Mouse (Mus musculus): Measurements from ENCODE around the gene Olfr632. TPM values are rescaled to one million over a fixed set of nuclear protein-coding genes. Genes with fewer than 3 reads are reported as not detected.

Gene Olfr632
- polyA plus RNA-seq (2012; rRNA removed): not detected in 2 replicates

DNA sequence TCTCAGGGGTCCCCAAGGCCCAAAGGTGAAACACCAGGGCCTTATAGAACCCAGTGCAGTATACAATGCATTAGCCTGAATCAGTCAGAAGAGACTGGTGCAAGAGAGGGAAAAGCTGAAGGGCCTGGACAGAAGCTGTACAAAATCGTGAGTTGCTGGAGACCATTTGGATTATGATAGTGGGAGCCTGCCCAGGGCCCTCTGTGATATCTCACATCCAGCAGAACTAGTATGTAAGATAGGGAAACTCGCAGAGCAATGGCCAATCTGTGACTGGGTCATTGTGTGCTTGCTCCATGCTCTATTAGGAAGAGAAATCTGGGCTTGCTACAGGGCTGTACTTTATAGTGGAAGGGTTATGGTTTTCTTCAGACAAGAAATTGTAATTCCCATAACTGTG, at the start of gene Olfr632:
Olfr632 (plus strand) TSS at position 84 of the 400 bp plus-strand sequence.
- WGBS: 67% methylated on average over 2 of the region's 2 CpGs
- TF ChIP-seq POLR2A (IDR thresholded peaks at IDR 0.05; ENCODE audit: low read depth, low read length) (no peak), CTCF (IDR thresholded peaks at IDR 0.05; ENCODE audit: extremely low read depth, insufficient read length, insufficient replicate concordance, low read depth, low read length) (no peak)
- H3K36me3 ChIP-seq (ENCODE audit: control insufficient read depth, insufficient read depth, low read length): no peaks in the 10 kb centered on the region
- no peaks in the 10 kb centered on the region for H3K4me1 ChIP-seq (ENCODE audit: control insufficient read depth, insufficient read depth, insufficient read length, low read length)
- H3K4me3 ChIP-seq (ENCODE audit: low read depth, low read length): no peak within 1 kb of the TSS
- H3K27ac ChIP-seq (ENCODE audit: insufficient read depth, low read depth, low read length): no peak within 1 kb of the TSS
- H3K27me3 ChIP-seq (ENCODE audit: control insufficient read depth, insufficient read depth, low read length): no peaks in the 10 kb centered on the region

DNA sequence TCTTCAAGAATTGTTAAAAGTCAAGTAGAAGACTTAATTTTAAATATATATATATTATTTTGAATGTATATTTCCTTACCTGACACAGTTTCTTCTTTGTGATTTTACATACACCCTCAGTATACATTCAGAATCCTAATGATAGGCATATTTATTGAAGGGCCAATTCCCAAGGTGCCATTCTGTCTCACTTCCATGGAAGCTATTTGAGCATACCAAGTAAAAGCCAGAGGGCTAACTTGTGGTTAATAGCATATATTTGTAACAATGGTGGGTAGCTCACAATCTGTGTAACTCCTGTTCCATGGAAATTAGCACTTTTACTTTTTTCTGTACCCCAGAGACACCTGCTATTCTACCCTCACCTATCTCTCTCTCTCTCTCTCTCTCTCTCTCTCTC, 48.0 kb upstream of the Olfr632 start, which contains the start of gene Olfr66:
Olfr66 (minus strand) TSS at position 101 of the 400 bp plus-strand sequence.
- no peak within 1 kb of the TSS for H3K4me3 ChIP-seq (ENCODE audit: low read depth, low read length)
- no peaks in the 10 kb centered on the region for H3K27me3 ChIP-seq (ENCODE audit: control insufficient read depth, insufficient read depth, low read length)
- no peaks in the 10 kb centered on the region for H3K36me3 ChIP-seq (ENCODE audit: control insufficient read depth, insufficient read depth, low read length)
- H3K4me1 ChIP-seq (ENCODE audit: control insufficient read depth, insufficient read depth, insufficient read length, low read length): no peaks in the 10 kb centered on the region
- H3K27ac ChIP-seq (ENCODE audit: insufficient read depth, low read depth, low read length): no peak within 1 kb of the TSS
- no peak for TF ChIP-seq CTCF (IDR thresholded peaks at IDR 0.05; ENCODE audit: extremely low read depth, insufficient read length, insufficient replicate concordance, low read depth, low read length)
- TF ChIP-seq POLR2A (IDR thresholded peaks at IDR 0.05; ENCODE audit: low read depth, low read length): no peak

DNA sequence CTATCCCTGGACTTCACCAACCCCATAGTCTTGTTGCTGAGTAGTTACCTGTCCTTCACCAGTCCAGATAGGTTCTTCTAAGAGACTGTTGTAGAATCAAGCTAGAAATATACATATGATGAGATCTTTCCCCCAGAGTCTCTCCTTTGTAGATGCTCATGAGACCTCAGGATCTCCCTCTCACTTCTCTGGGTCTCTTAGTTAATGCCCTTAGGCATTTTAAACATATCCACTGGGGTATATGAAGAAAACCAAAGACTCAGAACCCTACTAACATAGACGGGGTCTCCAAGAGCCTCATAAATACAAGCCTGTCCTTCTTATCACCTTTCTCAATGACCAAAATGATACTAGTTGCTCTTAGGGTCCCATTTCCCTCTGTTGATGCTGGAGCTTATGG, 39.8 kb upstream of the Olfr632 start, which contains the start of gene Olfr64:
Olfr64 (minus strand) TSS at position 101 of the 400 bp plus-strand sequence.
- no peaks in the 10 kb centered on the region for H3K27me3 ChIP-seq (ENCODE audit: control insufficient read depth, insufficient read depth, low read length)
- no peaks in the 10 kb centered on the region for H3K36me3 ChIP-seq (ENCODE audit: control insufficient read depth, insufficient read depth, low read length)
- H3K4me1 ChIP-seq (ENCODE audit: control insufficient read depth, insufficient read depth, insufficient read length, low read length): no peaks in the 10 kb centered on the region
- H3K4me3 ChIP-seq (ENCODE audit: low read depth, low read length): no peak within 1 kb of the TSS
- TF ChIP-seq CTCF (IDR thresholded peaks at IDR 0.05; ENCODE audit: extremely low read depth, insufficient read length, insufficient replicate concordance, low read depth, low read length): no peak
- no peak for TF ChIP-seq POLR2A (IDR thresholded peaks at IDR 0.05; ENCODE audit: low read depth, low read length)
- WGBS: 70% methylated on average over 1 of the region's 1 CpGs
- H3K27ac ChIP-seq (ENCODE audit: insufficient read depth, low read depth, low read length): no peak within 1 kb of the TSS

DNA sequence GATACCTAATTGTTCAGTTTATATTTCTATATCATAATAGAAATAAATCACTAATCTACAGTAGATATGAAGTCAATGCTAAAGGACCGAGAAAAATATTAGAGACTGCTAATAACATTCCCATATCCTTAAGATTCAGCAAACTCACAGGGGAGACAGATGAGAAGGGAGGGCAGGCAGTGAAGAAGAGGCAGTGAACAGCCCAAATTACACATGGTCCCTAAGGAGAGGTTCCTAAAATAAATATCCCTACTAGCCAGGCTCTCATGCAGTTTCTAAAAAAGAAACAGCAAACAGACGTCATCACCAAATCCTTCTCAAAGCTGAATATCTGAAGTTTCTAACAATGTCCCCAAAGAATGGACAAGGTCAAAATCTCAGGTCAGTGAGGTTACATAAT, 31.0 kb upstream of the Olfr632 start, which contains the start of gene Olfr65:
Olfr65 (plus strand) TSS at position 301 of the 400 bp plus-strand sequence.
- H3K27me3 ChIP-seq (ENCODE audit: control insufficient read depth, insufficient read depth, low read length): no peaks in the 10 kb centered on the region
- no peak within 1 kb of the TSS for H3K4me3 ChIP-seq (ENCODE audit: low read depth, low read length)
- WGBS: 78% methylated on average over 2 of the region's 2 CpGs
- H3K36me3 ChIP-seq (ENCODE audit: control insufficient read depth, insufficient read depth, low read length): no peaks in the 10 kb centered on the region
- H3K4me1 ChIP-seq (ENCODE audit: control insufficient read depth, insufficient read depth, insufficient read length, low read length): no peaks in the 10 kb centered on the region
- no peak within 1 kb of the TSS for H3K27ac ChIP-seq (ENCODE audit: insufficient read depth, low read depth, low read length)
- no peak for TF ChIP-seq CTCF (IDR thresholded peaks at IDR 0.05; ENCODE audit: extremely low read depth, insufficient read length, insufficient replicate concordance, low read depth, low read length)
- no peak for TF ChIP-seq POLR2A (IDR thresholded peaks at IDR 0.05; ENCODE audit: low read depth, low read length)

DNA sequence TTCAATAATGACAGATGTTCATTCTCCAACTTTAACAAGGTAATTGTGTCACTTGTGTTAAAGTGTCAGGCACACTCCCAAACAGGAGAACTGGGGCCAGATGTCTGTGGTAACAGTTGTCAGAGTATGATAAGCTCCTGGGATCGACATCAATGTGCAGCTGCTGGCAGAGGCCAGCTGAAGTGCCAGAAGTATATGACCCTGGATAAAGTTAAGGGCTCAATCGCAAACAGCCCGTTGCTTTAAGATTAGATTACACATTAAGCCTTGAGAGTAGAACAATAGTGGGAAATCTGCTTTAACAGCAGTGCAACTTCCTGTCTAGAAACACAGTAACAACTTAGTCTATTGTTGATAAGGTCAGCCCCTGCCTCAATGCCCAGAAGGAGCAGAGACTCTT, 24.1 kb upstream of the Olfr632 start:
- Histone ChIP-seq H3K4me3 (ENCODE audit: low read depth, low read length) (no peak overlapping the region), H3K36me3 (ENCODE audit: control insufficient read depth, insufficient read depth, low read length) (no peaks in the 10 kb centered on the region), H3K4me1 (ENCODE audit: control insufficient read depth, insufficient read depth, insufficient read length, low read length) (no peaks in the 10 kb centered on the region), H3K27ac (ENCODE audit: insufficient read depth, low read depth, low read length) (no peak overlapping the region), H3K27me3 (ENCODE audit: control insufficient read depth, insufficient read depth, low read length) (no peaks in the 10 kb centered on the region)
- no peak for TF ChIP-seq POLR2A (IDR thresholded peaks at IDR 0.05; ENCODE audit: low read depth, low read length)
- no peak for TF ChIP-seq CTCF (IDR thresholded peaks at IDR 0.05; ENCODE audit: extremely low read depth, insufficient read length, insufficient replicate concordance, low read depth, low read length)
- WGBS: 6% methylated on average over 3 of the region's 3 CpGs

DNA sequence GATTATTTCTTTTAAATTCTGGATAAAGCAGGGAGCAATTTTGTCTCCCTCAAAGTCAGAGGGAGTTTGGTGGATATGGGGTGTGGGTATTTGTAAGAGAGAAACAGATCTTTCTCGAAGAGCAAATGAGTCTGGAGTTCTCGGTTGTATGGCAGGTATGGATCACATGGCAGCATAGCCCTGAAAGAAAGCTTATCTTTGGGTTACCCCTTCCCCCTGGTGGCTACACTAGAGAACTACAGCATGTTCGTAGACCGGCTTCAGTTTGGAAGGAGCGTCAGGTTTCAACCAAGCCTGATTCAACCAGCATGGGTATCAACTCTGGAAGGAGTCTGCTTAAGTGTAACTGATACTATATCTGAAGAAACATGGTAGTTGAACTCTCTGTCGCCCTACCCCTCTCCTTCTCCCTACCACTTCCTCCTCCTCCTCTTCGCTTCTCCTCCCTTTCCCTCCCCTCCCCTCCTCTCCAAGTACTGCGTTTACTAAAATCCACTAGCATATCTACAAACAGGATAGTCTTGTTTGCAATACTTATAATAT, 21.1 kb upstream of the Olfr632 start:
- TF ChIP-seq POLR2A (IDR thresholded peaks at IDR 0.05; ENCODE audit: low read depth, low read length) (no peak), CTCF (IDR thresholded peaks at IDR 0.05; ENCODE audit: extremely low read depth, insufficient read length, insufficient replicate concordance, low read depth, low read length) (0 out of 2 replicates have a peak, but pooled peaks have one; percentile 7)
- H3K4me1 ChIP-seq (ENCODE audit: control insufficient read depth, insufficient read depth, insufficient read length, low read length): no peaks in the 10 kb centered on the region
- 73% methylated on average over 8 of the region's 8 CpGs for WGBS
- no peaks in the 10 kb centered on the region for H3K27me3 ChIP-seq (ENCODE audit: control insufficient read depth, insufficient read depth, low read length)
- no peak overlapping the region for H3K4me3 ChIP-seq (ENCODE audit: low read depth, low read length)
- no peaks in the 10 kb centered on the region for H3K36me3 ChIP-seq (ENCODE audit: control insufficient read depth, insufficient read depth, low read length)
- H3K27ac ChIP-seq (ENCODE audit: insufficient read depth, low read depth, low read length): no peak overlapping the region

DNA sequence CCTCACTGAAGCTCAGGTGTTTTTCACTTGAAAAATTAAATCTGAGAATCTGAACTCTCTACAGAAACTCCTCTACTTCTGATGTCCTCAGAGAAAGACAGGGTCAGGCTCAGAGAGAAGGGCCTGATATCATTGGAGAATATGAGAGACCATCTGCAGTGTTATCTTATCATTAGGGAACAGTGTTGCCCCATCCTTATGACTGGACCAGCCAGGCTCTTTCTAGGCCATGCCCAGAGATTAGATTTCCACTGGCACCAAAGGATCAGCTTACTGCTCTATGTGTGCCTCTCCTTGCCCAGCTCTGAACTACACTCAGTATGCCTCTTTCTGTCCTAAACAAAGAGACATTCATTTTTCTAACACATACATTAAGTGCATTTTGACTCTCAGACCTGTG, 18.8 kb upstream of the Olfr632 start:
- TF ChIP-seq CTCF (IDR thresholded peaks at IDR 0.05; ENCODE audit: extremely low read depth, insufficient read length, insufficient replicate concordance, low read depth, low read length) (no peak), POLR2A (IDR thresholded peaks at IDR 0.05; ENCODE audit: low read depth, low read length) (no peak)
- H3K4me1 ChIP-seq (ENCODE audit: control insufficient read depth, insufficient read depth, insufficient read length, low read length): no peaks in the 10 kb centered on the region
- no peaks in the 10 kb centered on the region for H3K27me3 ChIP-seq (ENCODE audit: control insufficient read depth, insufficient read depth, low read length)
- no peak overlapping the region for H3K4me3 ChIP-seq (ENCODE audit: low read depth, low read length)
- no peaks in the 10 kb centered on the region for H3K36me3 ChIP-seq (ENCODE audit: control insufficient read depth, insufficient read depth, low read length)
- no peak overlapping the region for H3K27ac ChIP-seq (ENCODE audit: insufficient read depth, low read depth, low read length)
